Mouse (Mus musculus) C2C12 (cell line): ENCODE data around the gene Fam129b. TPM values are rescaled to one million over a fixed set of nuclear protein-coding genes. Genes with fewer than 3 reads are reported as not detected.

ENCODE experiments used
- H3K27me3 ChIP-seq: one replicate; pipeline ENCODE4 v1.6.1; 2011; ENCODE audit not compliant: control insufficient read depth, insufficient read depth, insufficient read length
- H3K36me3 ChIP-seq: one replicate; pipeline ENCODE4 v1.6.1; 2011; ENCODE audit not compliant: control insufficient read depth, insufficient read depth
- H3K4me3 ChIP-seq: one replicate; pipeline ENCODE4 v1.5.1; 2011; ENCODE audit warnings: mild to moderate bottlenecking, control low read depth; ENCODE audit not compliant: poor library complexity, insufficient read depth, severe bottlenecking
- H3K79me2 ChIP-seq: one replicate; pipeline ENCODE4 v1.6.1; 2011; ENCODE audit not compliant: control insufficient read depth, insufficient read depth
- H3K79me3 ChIP-seq: one replicate; pipeline ENCODE4 v1.6.1; 2011; ENCODE audit warnings: low read depth, control low read depth
- H3ac ChIP-seq: one replicate; pipeline ENCODE3; 2011; ENCODE audit warnings: low read depth; ENCODE audit not compliant: control insufficient read depth, insufficient read length
- CEBPB ChIP-seq: IDR thresholded peaks from one replicate; pipeline ENCODE4 v1.6.1; 2011; ENCODE audit warnings: low read depth, mild to moderate bottlenecking, control low read depth, moderate library complexity
- CTCF ChIP-seq: IDR thresholded peaks from one replicate; pipeline ENCODE4 v1.5.1; 2011; ENCODE audit not compliant: control insufficient read depth, insufficient read depth, insufficient read length
- FOSL1 ChIP-seq: IDR thresholded peaks from one replicate; pipeline ENCODE4 v1.8.0; 2011; ENCODE audit warnings: mild to moderate bottlenecking, low read length; ENCODE audit not compliant: poor library complexity, insufficient read depth, severe bottlenecking
- MAX ChIP-seq: IDR thresholded peaks from one replicate; pipeline ENCODE4 v1.6.1; 2011; ENCODE audit warnings: mild to moderate bottlenecking, control low read depth
- MYOD1 ChIP-seq: IDR thresholded peaks from one replicate; pipeline ENCODE4 v1.6.1; 2011; ENCODE audit warnings: low read depth; ENCODE audit not compliant: control insufficient read depth, insufficient read length
- MYOG ChIP-seq: IDR thresholded peaks from one replicate; pipeline ENCODE4 v1.6.1; 2011; ENCODE audit not compliant: control insufficient read depth, insufficient read length; ENCODE audit errors: extremely low read depth
- USF1 ChIP-seq: IDR thresholded peaks from one replicate; pipeline ENCODE4 v1.6.1; 2011; ENCODE audit warnings: low read depth, mild to moderate bottlenecking, control low read depth, moderate library complexity
- polyA plus RNA-seq: library from polyadenylated mRNA; unstranded; fragments of >200 nt; fragmentation: generic; extraction: Trizol; gene quantifications from one replicate; pipeline ENCODE4 v1.2.1, GENCODE M21; 2012; ENCODE audit warnings: missing spikeins

The Fam129b gene
- polyA plus RNA-seq, 1 experiment, result 294 TPM

GRCm38 (mm10) chr2:32881723-32882122 is 5.8 kb downstream of the Fam129b start:
- TF ChIP-seq MYOD1, result no peak
- peak; percentile 97 for TF ChIP-seq USF1
- no peak for TF ChIP-seq FOSL1
- no peak for TF ChIP-seq CEBPB
- TF ChIP-seq CTCF, result no peak
- peak; percentile 89 for TF ChIP-seq MAX
- no peak for TF ChIP-seq MYOG
- H3K79me3 ChIP-seq, result peaks cover 82% of the 10 kb centered on the region
- peak overlapping the region; percentile 27 for H3ac ChIP-seq
- no peak overlapping the region for H3K4me3 ChIP-seq
- H3K27me3 ChIP-seq, result no peaks in the 10 kb centered on the region
- peaks cover 98% of the 10 kb centered on the region for H3K79me2 ChIP-seq
- H3K36me3 ChIP-seq, result peaks cover 53% of the 10 kb centered on the region

DNA sequence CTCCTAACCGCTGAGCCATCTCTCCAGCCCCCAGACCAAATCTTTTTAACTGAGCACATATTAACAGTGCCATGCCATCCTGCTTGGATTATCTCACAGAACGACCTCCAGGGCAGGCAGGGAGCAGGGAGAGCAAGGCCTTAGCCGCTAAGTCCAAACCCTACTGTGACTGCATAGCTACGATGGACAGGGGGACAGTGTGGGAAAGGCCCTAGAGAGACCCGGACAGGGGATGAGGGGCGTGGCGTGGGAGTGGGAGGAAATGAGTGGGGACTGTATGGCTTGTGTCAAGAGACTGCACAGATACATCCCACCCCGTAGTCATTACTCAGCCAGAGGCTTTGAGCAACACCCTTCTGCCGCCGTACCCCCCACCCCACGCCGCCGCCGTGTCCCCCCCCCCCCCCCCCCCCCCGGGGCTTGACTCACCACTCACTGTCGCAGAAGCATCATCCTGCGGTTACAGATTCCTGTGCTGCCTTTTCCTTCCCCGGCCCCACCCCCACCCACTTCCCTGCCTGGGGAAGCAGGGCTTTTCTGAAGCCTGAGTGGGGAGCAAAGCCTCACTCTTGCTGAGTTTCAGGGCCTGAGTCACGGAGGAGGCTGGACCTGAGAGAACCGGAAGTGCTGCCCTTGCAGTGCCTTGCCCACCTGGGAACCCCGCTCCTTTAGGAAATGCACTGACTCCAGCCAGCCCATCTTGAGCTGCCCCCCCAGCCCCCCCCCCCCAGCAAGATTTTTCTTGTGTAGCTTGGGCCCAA is 6.5 kb downstream of the Fam129b start:
- H3K36me3 ChIP-seq, result peaks cover 58% of the 10 kb centered on the region
- H3K27me3 ChIP-seq, result no peaks in the 10 kb centered on the region
- TF ChIP-seq FOSL1 (no peak), CEBPB (no peak), MAX (no peak), CTCF (no peak), USF1 (no peak), MYOG (no peak), MYOD1 (no peak)
- H3K4me3 ChIP-seq, result no peak overlapping the region
- peaks cover 98% of the 10 kb centered on the region for H3K79me2 ChIP-seq
- H3ac ChIP-seq, result peak overlapping the region; percentile 68
- H3K79me3 ChIP-seq, result peaks cover 82% of the 10 kb centered on the region

GRCm38 (mm10) chr2:32884745-32885144 is 8.8 kb downstream of the Fam129b start:
- no peak overlapping the region for H3K4me3 ChIP-seq
- H3K79me3 ChIP-seq, result peaks cover 82% of the 10 kb centered on the region
- no peaks in the 10 kb centered on the region for H3K27me3 ChIP-seq
- H3ac ChIP-seq, result no peak overlapping the region
- no peak for TF ChIP-seq MYOD1
- no peak for TF ChIP-seq FOSL1
- no peak for TF ChIP-seq MAX
- no peak for TF ChIP-seq USF1
- no peak for TF ChIP-seq MYOG
- no peak for TF ChIP-seq CTCF
- TF ChIP-seq CEBPB, result no peak
- H3K79me2 ChIP-seq, result peaks cover 98% of the 10 kb centered on the region
- H3K36me3 ChIP-seq, result peaks cover 64% of the 10 kb centered on the region

- Histone ChIP-seq H3ac (no peak overlapping the region), H3K36me3 (peaks cover 81% of the 10 kb centered on the region), H3K79me2 (peaks cover 100% of the 10 kb centered on the region), H3K27me3 (no peaks in the 10 kb centered on the region), H3K4me3 (no peak overlapping the region), H3K79me3 (peaks cover 100% of the 10 kb centered on the region)
- TF ChIP-seq MAX, result no peak
Measured at GRCm38 (mm10) chr2:32888029-32888428, 12.1 kb downstream of the Fam129b start.

DNA sequence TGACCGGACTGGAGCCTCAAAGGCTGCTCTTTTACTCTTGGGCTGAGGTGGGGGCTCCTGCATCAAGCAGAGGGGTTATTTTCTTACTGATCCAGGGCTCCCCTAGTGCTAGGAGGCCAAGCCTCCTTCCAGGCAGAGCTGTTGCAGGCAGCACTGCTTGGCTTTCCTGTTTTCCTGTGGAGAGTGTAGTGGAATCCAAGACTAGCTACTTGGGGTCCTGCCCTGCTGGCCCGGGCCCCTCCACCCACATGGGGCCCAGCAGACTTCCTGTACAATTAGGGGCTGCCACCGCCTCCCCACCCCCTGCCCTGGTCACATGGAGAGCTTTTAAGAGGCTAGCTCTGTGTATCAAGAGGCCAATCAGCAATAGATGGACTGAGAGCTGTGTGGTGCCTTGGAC is 12.6 kb downstream of the Fam129b start:
- no peaks in the 10 kb centered on the region for H3K27me3 ChIP-seq
- peaks cover 100% of the 10 kb centered on the region for H3K79me2 ChIP-seq
- TF ChIP-seq MYOD1 (no peak), MAX (no peak), CEBPB (no peak), CTCF (no peak), FOSL1 (no peak), MYOG (no peak), USF1 (no peak)
- peaks cover 81% of the 10 kb centered on the region for H3K36me3 ChIP-seq
- no peak overlapping the region for H3K4me3 ChIP-seq
- H3K79me3 ChIP-seq, result peaks cover 100% of the 10 kb centered on the region
- no peak overlapping the region for H3ac ChIP-seq

- H3ac ChIP-seq, result no peak overlapping the region
- H3K4me3 ChIP-seq, result no peak overlapping the region
- H3K36me3 ChIP-seq, result peaks cover 76% of the 10 kb centered on the region
- H3K27me3 ChIP-seq, result no peaks in the 10 kb centered on the region
- H3K79me3 ChIP-seq, result peaks cover 100% of the 10 kb centered on the region
- TF ChIP-seq MAX (no peak), MYOG (no peak), CTCF (no peak), MYOD1 (no peak), FOSL1 (no peak), CEBPB (no peak), USF1 (no peak)
- H3K79me2 ChIP-seq, result peaks cover 100% of the 10 kb centered on the region
Measured at GRCm38 (mm10) chr2:32890280-32890679, 14.4 kb downstream of the Fam129b start.
